Mouse (Mus musculus) G1E (cell line): ENCODE data around the gene Kcnn3. TPM values are rescaled to one million over a fixed set of nuclear protein-coding genes. Genes with fewer than 3 reads are reported as not detected.

Experiments
- ATAC-seq: 2 replicates; pipeline ENCODE4 v1.8.0; 2016; ENCODE audit warnings: mild to moderate bottlenecking; ENCODE audit not compliant: insufficient number of reproducible peaks, poor library complexity, low FRiP score, severe bottlenecking; ENCODE audit errors: extremely low read depth
- DNase-seq: peaks from one replicate; pipeline ENCODE4 v3.0.0; 2012; ENCODE audit warnings: low spot score
- H3K27me3 ChIP-seq: 2 replicates; pipeline ENCODE4 v1.6.1; 2012; ENCODE audit warnings: mild to moderate bottlenecking, low read length, inconsistent platforms; ENCODE audit not compliant: insufficient read depth
- H3K36me3 ChIP-seq: replicated peaks from 2 replicates; pipeline ENCODE3; 2012; ENCODE audit warnings: mild to moderate bottlenecking, inconsistent platforms
- H3K4me1 ChIP-seq: 2 replicates; pipeline ENCODE4 v1.6.1; 2012; ENCODE audit warnings: low read depth, low read length, inconsistent platforms, mixed read lengths; ENCODE audit not compliant: insufficient read depth
- H3K4me3 ChIP-seq: 2 replicates; pipeline ENCODE4 v1.5.1; 2012; ENCODE audit warnings: low read depth, mild to moderate bottlenecking, inconsistent platforms, low read length, moderate library complexity, mixed read lengths
- H3K9me3 ChIP-seq: replicated peaks from 2 replicates; pipeline ENCODE4 v1.6.1; 2012; ENCODE audit warnings: inconsistent platforms
- CTCF ChIP-seq: IDR thresholded peaks from 2 replicates; pipeline ENCODE4 v1.5.1; 2012; ENCODE audit warnings: low read depth, low read length, inconsistent platforms, mixed read lengths
- GATA1 ChIP-seq: IDR thresholded peaks from 2 replicates; pipeline ENCODE4 v1.6.1; 2012; ENCODE audit warnings: borderline replicate concordance, low read length, inconsistent platforms, mixed read lengths
- GATA2 ChIP-seq: IDR thresholded peaks from 2 replicates; pipeline ENCODE4 v1.6.1; 2012; ENCODE audit warnings: low read depth, low read length, inconsistent platforms, borderline replicate concordance
- POLR2AphosphoS5 ChIP-seq: IDR thresholded peaks from 2 replicates; pipeline ENCODE4 v1.6.1; 2012; ENCODE audit warnings: low read depth, low read length, inconsistent platforms; ENCODE audit not compliant: insufficient replicate concordance
- TAL1 ChIP-seq: conservative IDR thresholded peaks from 2 replicates; pipeline ENCODE4 v1.6.1; 2012; ENCODE audit warnings: low read depth, low read length, inconsistent platforms, mixed read lengths
- polyA plus RNA-seq: library from polyadenylated mRNA; stranded (reverse); fragments of >175 nt; gene quantifications from 2 replicates; pipeline ENCODE4 v1.2.3, GENCODE M21; 2012
- total RNA-seq, 2 experiments: library from RNA; stranded (forward) in 1 of 2; stranded (reverse) in 1 of 2; fragments of 200-1000 nt in 1 of 2; fragments of >200 nt in 1 of 2; fragmentation: Nextera tagmentation in 1 of 2; gene quantifications; 2 replicates each; pipeline ENCODE4 v1.2.3; 2014 to 2017

Kcnn3 gene
- total and polyA plus RNA-seq, 3 experiments: 0.16 TPM; not detected in 2

GRCm38 (mm10) chr3:89494630-89495029 lies 25.3 kb upstream of the Kcnn3 start:
- Histone ChIP-seq H3K36me3 (no peaks in the 10 kb centered on the region), H3K4me1 (no peaks in the 10 kb centered on the region), H3K4me3 (no peak overlapping the region), H3K27me3 (peaks cover 20% of the 10 kb centered on the region), H3K9me3 (0 out of 2 replicates have a peak, but pooled peaks cover 3% of the 10 kb centered on the region)
- no peak for DNase-seq
- ATAC-seq: no peak
- TF ChIP-seq POLR2AphosphoS5: no peak

- ATAC-seq: no peak
- no peak overlapping the region for H3K4me3 ChIP-seq
- H3K36me3 ChIP-seq: no peaks in the 10 kb centered on the region
- no peaks in the 10 kb centered on the region for H3K4me1 ChIP-seq
- peaks cover 19% of the 10 kb centered on the region; the same call in 1 of the 2 replicates for H3K27me3 ChIP-seq
- DNase-seq: no peak
- TF ChIP-seq POLR2AphosphoS5: no peak
- TF ChIP-seq GATA1: no peak
- TF ChIP-seq TAL1: no peak
- no peak for TF ChIP-seq GATA2
- no peak for TF ChIP-seq CTCF
- 0 out of 2 replicates have a peak, but pooled peaks cover 3% of the 10 kb centered on the region for H3K9me3 ChIP-seq
Observed at GRCm38 (mm10) chr3:89496366-89496765, 23.6 kb upstream of the Kcnn3 start.

GRCm38 (mm10) chr3:89499696-89500095 lies 20.3 kb upstream of the Kcnn3 start:
- 0 out of 2 replicates have a peak, but pooled peaks cover 1% of the 10 kb centered on the region for H3K9me3 ChIP-seq
- H3K36me3 ChIP-seq: no peaks in the 10 kb centered on the region
- TF ChIP-seq POLR2AphosphoS5: no peak
- TF ChIP-seq CTCF: no peak
- no peak for TF ChIP-seq GATA1
- DNase-seq (no peak), ATAC-seq (no peak)
- no peaks in the 10 kb centered on the region for H3K4me1 ChIP-seq
- no peak overlapping the region for H3K4me3 ChIP-seq
- peaks cover 17% of the 10 kb centered on the region; the same call in 1 of the 2 replicates for H3K27me3 ChIP-seq

DNA sequence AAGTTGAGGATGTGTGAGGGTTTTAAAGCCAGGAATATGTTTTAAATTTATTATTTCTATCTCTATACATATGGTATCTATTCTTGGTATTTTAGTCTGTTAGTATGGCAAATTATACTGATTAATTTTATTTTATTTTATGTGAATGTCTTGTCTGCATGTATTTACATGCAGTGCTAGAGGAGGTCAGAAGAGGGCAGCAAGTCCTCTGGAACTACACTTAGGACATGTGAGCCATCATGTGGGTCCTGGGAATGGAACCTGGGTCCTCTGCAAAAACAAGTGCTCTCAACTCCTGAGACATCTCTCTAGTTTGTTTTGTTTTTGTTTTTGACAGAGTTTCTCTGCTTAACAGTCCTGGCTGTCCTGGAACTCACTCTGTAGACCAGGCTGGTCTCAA lies 18.5 kb upstream of the Kcnn3 start:
- H3K27me3 ChIP-seq: peaks cover 12% of the 10 kb centered on the region; the same call in 1 of the 2 replicates
- no peak for ATAC-seq
- TF ChIP-seq POLR2AphosphoS5 (no peak), GATA1 (no peak), GATA2 (no peak), TAL1 (no peak), CTCF (no peak)
- DNase-seq: no peak
- no peaks in the 10 kb centered on the region for H3K4me1 ChIP-seq
- H3K36me3 ChIP-seq: no peaks in the 10 kb centered on the region
- no peak overlapping the region for H3K4me3 ChIP-seq
- no peaks in the 10 kb centered on the region for H3K9me3 ChIP-seq

GRCm38 (mm10) chr3:89502551-89502950 lies 17.4 kb upstream of the Kcnn3 start:
- no peak for ATAC-seq
- DNase-seq: no peak

GRCm38 (mm10) chr3:89508041-89508440 lies 11.9 kb upstream of the Kcnn3 start:
- no peak for TF ChIP-seq POLR2AphosphoS5
- TF ChIP-seq TAL1: no peak
- no peak for TF ChIP-seq GATA1
- TF ChIP-seq CTCF: no peak
- no peak for TF ChIP-seq GATA2
- DNase-seq (no peak), ATAC-seq (no peak)
- Histone ChIP-seq H3K36me3 (no peaks in the 10 kb centered on the region), H3K27me3 (peaks cover 14% of the 10 kb centered on the region), H3K4me3 (no peak overlapping the region), H3K9me3 (no peaks in the 10 kb centered on the region), H3K4me1 (no peaks in the 10 kb centered on the region)

More at GRCm38 (mm10) chr3:89502551-89502950, 17.4 kb upstream of the Kcnn3 start:
- no peaks in the 10 kb centered on the region for H3K4me1 ChIP-seq
- H3K9me3 ChIP-seq: no peaks in the 10 kb centered on the region
- H3K36me3 ChIP-seq: no peaks in the 10 kb centered on the region
- no peak for TF ChIP-seq GATA2
- no peak for TF ChIP-seq GATA1
- no peak for TF ChIP-seq TAL1
- TF ChIP-seq CTCF: no peak
- TF ChIP-seq POLR2AphosphoS5: no peak
- peaks cover 12% of the 10 kb centered on the region; the same call in 1 of the 2 replicates for H3K27me3 ChIP-seq
- H3K4me3 ChIP-seq: no peak overlapping the region

- TF ChIP-seq GATA2 (no peak), CTCF (no peak)
- no peak for DNase-seq
- H3K27me3 ChIP-seq: peaks cover 12% of the 10 kb centered on the region
Observed at GRCm38 (mm10) chr3:89510979-89511378, 9.0 kb upstream of the Kcnn3 start.

More at GRCm38 (mm10) chr3:89510979-89511378, 9.0 kb upstream of the Kcnn3 start:
- no peaks in the 10 kb centered on the region for H3K4me1 ChIP-seq
- H3K36me3 ChIP-seq: no peaks in the 10 kb centered on the region
- no peaks in the 10 kb centered on the region for H3K9me3 ChIP-seq
- no peak for ATAC-seq
- H3K4me3 ChIP-seq: no peak overlapping the region
